Mouse (Mus musculus) kidney, adult 11 months (tissue): Measurements from ENCODE around the gene Gm49387.

Source experiments
- DNase-seq: peaks from one replicate; pipeline ENCODE4 v3.0.0; 2022

Gm49387 gene

DNA sequence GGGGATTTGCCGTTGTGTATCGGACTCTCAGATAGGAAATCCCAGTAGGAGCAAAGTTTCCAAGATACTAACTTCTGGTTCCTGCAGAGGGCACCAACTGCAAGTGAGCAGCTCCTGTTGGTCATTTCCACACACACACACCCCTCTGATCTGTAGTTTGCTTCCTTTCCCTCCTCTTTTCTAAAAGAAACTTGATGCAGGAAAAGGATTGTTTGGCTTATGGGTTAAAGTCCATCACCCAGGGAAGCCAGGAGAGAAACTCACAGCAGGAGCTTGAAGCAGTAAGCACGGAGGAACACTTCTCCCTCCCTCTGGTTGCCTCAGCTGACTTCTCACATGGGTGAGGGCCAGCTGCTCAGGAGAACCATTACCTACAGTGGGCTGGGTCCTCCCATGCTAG is 121.5 kb downstream of the Gm49387 start:
- DNase-seq = peak; percentile 68

DNA sequence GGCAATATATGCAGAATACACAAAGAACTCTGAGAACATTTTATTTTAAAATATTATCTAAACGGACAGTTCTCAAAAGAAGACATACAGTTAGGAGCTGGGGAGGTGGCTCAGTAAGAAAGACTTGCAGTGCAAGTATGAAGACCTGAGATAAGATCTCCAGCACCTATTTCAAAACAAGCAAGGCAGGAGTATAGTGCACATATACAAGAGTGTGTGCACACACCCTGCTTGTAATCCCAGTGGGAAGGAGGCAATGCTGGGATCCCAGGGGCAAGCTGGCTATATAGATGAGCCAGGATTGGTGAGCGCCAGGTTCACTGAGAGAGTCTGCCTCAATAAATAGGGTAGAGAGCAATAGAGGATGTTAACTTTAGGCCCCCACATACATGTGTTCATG is 124.8 kb downstream of the Gm49387 start:
- DNase-seq = no peak

DNA sequence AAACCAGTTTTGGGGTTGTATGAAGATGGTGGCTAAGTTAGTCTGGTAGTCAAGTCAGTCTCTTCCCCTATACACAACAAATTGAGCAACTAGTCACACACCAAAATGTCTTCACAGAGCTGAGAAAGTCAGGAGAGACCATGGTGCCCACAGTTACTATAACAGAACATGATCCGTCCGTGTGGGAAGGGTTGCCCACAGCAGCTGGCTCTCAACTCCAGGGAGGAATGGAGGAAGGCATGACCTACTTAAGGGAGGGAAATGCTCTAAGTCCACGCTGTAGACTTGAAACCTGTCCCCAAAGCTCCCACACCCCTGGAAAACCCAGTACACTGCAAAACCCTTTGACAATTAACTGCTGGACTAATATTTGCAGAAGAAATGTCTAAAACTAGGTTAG is 130.4 kb downstream of the Gm49387 start:
- no peak for DNase-seq

DNA sequence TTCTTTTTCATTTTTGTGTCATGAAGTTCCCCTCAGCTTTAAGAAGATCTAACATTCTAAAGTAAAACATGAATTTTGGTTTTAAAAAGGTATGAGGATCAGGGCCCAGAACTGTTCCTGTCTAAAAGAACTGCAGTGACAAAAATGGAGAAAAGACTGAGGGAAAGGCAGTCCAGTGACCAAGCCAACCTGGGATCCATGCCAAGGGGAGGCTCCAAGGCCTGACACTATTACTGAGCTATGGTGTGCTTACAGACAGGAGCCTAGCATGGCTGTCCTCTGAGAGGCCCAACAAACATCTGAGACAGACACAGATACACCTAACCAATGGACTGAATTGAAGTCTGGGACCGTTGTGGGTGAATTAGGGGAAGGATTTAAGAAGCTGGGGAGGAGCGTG is 130.8 kb downstream of the Gm49387 start:
- DNase-seq = no peak

DNA sequence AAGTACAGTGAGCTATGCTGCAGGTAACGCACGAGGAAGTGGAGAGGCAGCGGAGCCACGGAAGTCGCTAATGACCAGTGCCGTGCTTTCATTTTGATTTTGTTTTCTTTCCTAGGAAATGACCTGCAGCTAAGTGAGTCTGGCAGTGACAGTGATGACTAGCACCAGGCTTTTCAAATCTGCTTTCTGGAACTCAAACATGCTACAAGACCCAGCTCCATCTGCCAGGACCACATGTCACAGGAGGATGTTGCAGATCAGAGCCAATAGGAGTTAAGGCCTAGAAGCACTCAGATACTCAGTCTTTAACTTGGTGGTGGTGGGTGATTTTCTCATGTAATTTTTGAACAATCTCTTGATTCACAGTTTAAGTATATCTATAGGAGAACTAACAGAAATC is 134.2 kb downstream of the Gm49387 start:
- DNase-seq = no peak

DNA sequence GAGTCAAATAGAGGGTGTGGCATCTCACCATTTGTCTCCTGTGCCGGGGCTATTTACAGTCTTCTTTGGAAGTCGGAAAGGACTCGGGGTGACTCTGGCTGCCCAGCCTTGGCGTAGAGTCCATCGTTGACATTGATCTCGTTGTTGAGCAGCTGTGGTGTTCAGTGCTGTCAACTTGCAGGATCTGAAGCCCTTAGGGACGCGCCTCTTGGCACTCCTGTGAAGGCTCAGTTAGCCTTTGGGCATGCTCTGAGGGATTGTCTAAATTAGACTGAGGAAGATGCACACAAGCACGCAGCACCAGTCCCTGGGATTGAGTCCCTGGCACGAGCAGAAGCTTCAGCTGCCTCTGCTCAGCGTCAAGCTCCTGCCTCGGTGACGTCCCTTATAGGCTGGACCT is 137.3 kb downstream of the Gm49387 start:
- DNase-seq = no peak
